Mouse (Mus musculus) kidney, embryonic 15.5 days (tissue): Measurements from ENCODE around the gene Emcn. TPM values are rescaled to one million over a fixed set of nuclear protein-coding genes. Genes with fewer than 3 reads are reported as not detected.

Experiments
- ATAC-seq: fragments of 200-750 bp; cut with Nextera tagmentation; replicated peaks from 2 replicates; pipeline ENCODE4 v1.8.0; 2017; ENCODE audit warnings: moderate TSS enrichment; ENCODE audit not compliant: low FRiP score
- H3K27ac ChIP-seq: fragments of 300-500 bp; sonication (generic); 2 replicates; pipeline ENCODE4 v1.5.1; 2015; ENCODE audit warnings: mild to moderate bottlenecking, inconsistent platforms
- H3K27me3 ChIP-seq: fragments of 300-500 bp; sonication (generic); 2 replicates; pipeline ENCODE4 v1.6.1; 2015; ENCODE audit warnings: inconsistent platforms
- H3K36me3 ChIP-seq: fragments of 300-500 bp; sonication (generic); 2 replicates; pipeline ENCODE4 v1.6.1; 2015; ENCODE audit warnings: inconsistent platforms
- H3K4me1 ChIP-seq: fragments of 300-500 bp; sonication (generic); 2 replicates; pipeline ENCODE4 v1.6.1; 2015; ENCODE audit warnings: inconsistent platforms
- H3K4me2 ChIP-seq: fragments of 300-500 bp; sonication (generic); 2 replicates; pipeline ENCODE4 v1.6.1; 2015; ENCODE audit warnings: moderate library complexity, mild to moderate bottlenecking, inconsistent platforms
- H3K4me3 ChIP-seq: fragments of 300-500 bp; sonication (generic); replicated peaks from 2 replicates; pipeline ENCODE4 v1.5.1; 2015; ENCODE audit warnings: mild to moderate bottlenecking, inconsistent platforms
- H3K9ac ChIP-seq: fragments of 300-500 bp; sonication (generic); 2 replicates; pipeline ENCODE4 v1.6.1; 2015; ENCODE audit warnings: mild to moderate bottlenecking, inconsistent platforms
- H3K9me3 ChIP-seq: fragments of 300-500 bp; sonication (generic); replicated peaks from 2 replicates; pipeline ENCODE4 v1.6.1; 2016; ENCODE audit warnings: inconsistent platforms
- WGBS: fragments of 180-500 bp; shearing (Covaris S2); methylation state at CpG from one replicate; pipeline ENCODE4 v1.1.7; 2015; ENCODE audit warnings: mixed read lengths; 5-methylcytosine and 5-hydroxymethylcytosine counted together
- polyA plus RNA-seq: library from polyadenylated mRNA; unstranded; fragments of >200 nt; fragmentation: Nextera tagmentation; extraction: Ambion mirVana; gene quantifications from 2 replicates; pipeline ENCODE4 v1.2.1, GENCODE M21; 2015

The Emcn gene
- 96.8 and 97.2 TPM in 2 replicates for polyA plus RNA-seq

GRCm38 (mm10) chr3:137340938-137341337, at the start of gene Emcn:
TSS of gene Emcn (plus strand) at chr3:137341067.
- peaks cover 4% of the 10 kb centered on the region; the same call in 1 of the 2 replicates for H3K4me1 ChIP-seq
- H3K4me3 ChIP-seq = peak within 1 kb of the TSS; percentile 38
- H3K9ac ChIP-seq = peak within 1 kb of the TSS; percentile 44; the same call in 1 of the 2 replicates
- H3K4me2 ChIP-seq = peak within 1 kb of the TSS; percentile 30
- H3K27ac ChIP-seq = peak within 1 kb of the TSS; percentile 89
- 46% methylated on average over 8 of the region's 8 CpGs for WGBS
- no peaks in the 10 kb centered on the region for H3K9me3 ChIP-seq
- H3K36me3 ChIP-seq = no peaks in the 10 kb centered on the region
- H3K27me3 ChIP-seq = no peaks in the 10 kb centered on the region
- peak; percentile 62 for ATAC-seq

GRCm38 (mm10) chr3:137293174-137293591, 47.7 kb upstream of the Emcn start:
- Histone ChIP-seq H3K4me3 (no peak overlapping the region), H3K36me3 (no peaks in the 10 kb centered on the region), H3K9me3 (no peaks in the 10 kb centered on the region), H3K27me3 (no peaks in the 10 kb centered on the region), H3K9ac (0 out of 2 replicates have a peak overlapping the region, but pooled peaks have one; percentile 4), H3K27ac (0 out of 2 replicates have a peak overlapping the region, but pooled peaks have one; percentile 19), H3K4me1 (peaks cover 14% of the 10 kb centered on the region), H3K4me2 (no peak overlapping the region)
- WGBS = 18% methylated on average over 6 of the region's 6 CpGs
- peak; percentile 59 for ATAC-seq

- Histone ChIP-seq H3K36me3 (no peaks in the 10 kb centered on the region), H3K9me3 (no peaks in the 10 kb centered on the region), H3K4me2 (no peak overlapping the region), H3K27ac (no peak overlapping the region), H3K4me1 (peaks cover 3% of the 10 kb centered on the region), H3K9ac (no peak overlapping the region), H3K4me3 (no peak overlapping the region), H3K27me3 (no peaks in the 10 kb centered on the region)
- WGBS = 32% methylated on average over 2 of the region's 2 CpGs
- ATAC-seq = peak; percentile 59
Measured at GRCm38 (mm10) chr3:137298230-137298629, 42.6 kb upstream of the Emcn start.

GRCm38 (mm10) chr3:137300210-137300609, 40.7 kb upstream of the Emcn start:
- 84% methylated on average over 3 of the region's 3 CpGs for WGBS

GRCm38 (mm10) chr3:137301195-137301594, 39.7 kb upstream of the Emcn start:
- Histone ChIP-seq H3K4me2 (no peak overlapping the region), H3K9ac (no peak overlapping the region), H3K27ac (no peak overlapping the region), H3K9me3 (no peaks in the 10 kb centered on the region), H3K36me3 (no peaks in the 10 kb centered on the region), H3K4me1 (no peaks in the 10 kb centered on the region), H3K4me3 (no peak overlapping the region), H3K27me3 (no peaks in the 10 kb centered on the region)
- ATAC-seq = no peak

More at GRCm38 (mm10) chr3:137300210-137300609, 40.7 kb upstream of the Emcn start:
- Histone ChIP-seq H3K9me3 (no peaks in the 10 kb centered on the region), H3K4me1 (no peaks in the 10 kb centered on the region), H3K27me3 (no peaks in the 10 kb centered on the region), H3K27ac (no peak overlapping the region), H3K9ac (no peak overlapping the region), H3K4me2 (no peak overlapping the region), H3K4me3 (no peak overlapping the region), H3K36me3 (no peaks in the 10 kb centered on the region)
- no peak for ATAC-seq

- H3K4me2 ChIP-seq = no peak overlapping the region
- no peak for ATAC-seq
- H3K4me1 ChIP-seq = no peaks in the 10 kb centered on the region
Measured at GRCm38 (mm10) chr3:137302804-137303203, 38.1 kb upstream of the Emcn start.

GRCm38 (mm10) chr3:137309959-137310358, 30.9 kb upstream of the Emcn start:
- Histone ChIP-seq H3K36me3 (no peaks in the 10 kb centered on the region), H3K27me3 (no peaks in the 10 kb centered on the region), H3K4me1 (no peaks in the 10 kb centered on the region), H3K9me3 (no peaks in the 10 kb centered on the region), H3K4me2 (no peak overlapping the region), H3K27ac (no peak overlapping the region), H3K9ac (no peak overlapping the region), H3K4me3 (no peak overlapping the region)
- ATAC-seq = no peak

More at GRCm38 (mm10) chr3:137302804-137303203, 38.1 kb upstream of the Emcn start:
- Histone ChIP-seq H3K27ac (no peak overlapping the region), H3K9ac (no peak overlapping the region), H3K27me3 (no peaks in the 10 kb centered on the region), H3K4me3 (no peak overlapping the region), H3K9me3 (no peaks in the 10 kb centered on the region), H3K36me3 (no peaks in the 10 kb centered on the region)
- WGBS = 47% methylated on average over 4 of the region's 4 CpGs

- no peaks in the 10 kb centered on the region for H3K4me1 ChIP-seq
- H3K4me2 ChIP-seq = no peak overlapping the region
- 0 out of 2 replicates have a peak, but pooled peaks have one; percentile 46 for ATAC-seq
- H3K36me3 ChIP-seq = no peaks in the 10 kb centered on the region
- no peaks in the 10 kb centered on the region for H3K27me3 ChIP-seq
- H3K9me3 ChIP-seq = no peaks in the 10 kb centered on the region
- WGBS = 58% methylated on average over 3 of the region's 3 CpGs
- H3K4me3 ChIP-seq = no peak overlapping the region
- H3K27ac ChIP-seq = no peak overlapping the region
- H3K9ac ChIP-seq = no peak overlapping the region
Measured at GRCm38 (mm10) chr3:137312540-137312939, 28.3 kb upstream of the Emcn start.

GRCm38 (mm10) chr3:137313775-137314362, 27.0 kb upstream of the Emcn start:
- no peak for ATAC-seq
- no peak overlapping the region for H3K4me2 ChIP-seq
- no peak overlapping the region for H3K9ac ChIP-seq
- H3K9me3 ChIP-seq = no peaks in the 10 kb centered on the region
- H3K4me3 ChIP-seq = no peak overlapping the region
- no peaks in the 10 kb centered on the region for H3K4me1 ChIP-seq
- no peaks in the 10 kb centered on the region for H3K27me3 ChIP-seq
- no peaks in the 10 kb centered on the region for H3K36me3 ChIP-seq
- 88% methylated on average over 2 of the region's 2 CpGs for WGBS
- H3K27ac ChIP-seq = no peak overlapping the region

GRCm38 (mm10) chr3:137318371-137318770, 22.5 kb upstream of the Emcn start:
- H3K4me1 ChIP-seq = no peaks in the 10 kb centered on the region
- ATAC-seq = no peak
- H3K27ac ChIP-seq = no peak overlapping the region
- H3K4me2 ChIP-seq = no peak overlapping the region
- no peak overlapping the region for H3K9ac ChIP-seq
- no peaks in the 10 kb centered on the region for H3K36me3 ChIP-seq
- no peaks in the 10 kb centered on the region for H3K27me3 ChIP-seq
- 97% methylated on average over 1 of the region's 2 CpGs for WGBS
- no peaks in the 10 kb centered on the region for H3K9me3 ChIP-seq
- H3K4me3 ChIP-seq = no peak overlapping the region

- Histone ChIP-seq H3K9ac (no peak overlapping the region), H3K9me3 (no peaks in the 10 kb centered on the region), H3K27ac (no peak overlapping the region), H3K36me3 (no peaks in the 10 kb centered on the region), H3K27me3 (no peaks in the 10 kb centered on the region), H3K4me2 (no peak overlapping the region), H3K4me3 (no peak overlapping the region), H3K4me1 (no peaks in the 10 kb centered on the region)
- ATAC-seq = no peak
- WGBS = 65% methylated on average over 1 of the region's 1 CpGs
Measured at GRCm38 (mm10) chr3:137319950-137320349, 20.9 kb upstream of the Emcn start.

GRCm38 (mm10) chr3:137322304-137322703, 18.6 kb upstream of the Emcn start:
- WGBS = 40% methylated on average over 12 of the region's 12 CpGs
- Histone ChIP-seq H3K9me3 (no peaks in the 10 kb centered on the region), H3K9ac (no peak overlapping the region), H3K4me3 (no peak overlapping the region), H3K27ac (peak overlapping the region; percentile 28; the same call in 1 of the 2 replicates), H3K4me2 (no peak overlapping the region), H3K4me1 (no peaks in the 10 kb centered on the region), H3K36me3 (no peaks in the 10 kb centered on the region), H3K27me3 (no peaks in the 10 kb centered on the region)
- ATAC-seq = peak; percentile 62; the same call in 1 of the 2 replicates

GRCm38 (mm10) chr3:137329898-137330297, 11.0 kb upstream of the Emcn start:
- no peak overlapping the region for H3K4me2 ChIP-seq
- no peaks in the 10 kb centered on the region for H3K27me3 ChIP-seq
- ATAC-seq = no peak
- no peak overlapping the region for H3K27ac ChIP-seq
- H3K9me3 ChIP-seq = no peaks in the 10 kb centered on the region
- H3K4me3 ChIP-seq = no peak overlapping the region
- no peaks in the 10 kb centered on the region for H3K4me1 ChIP-seq
- no peaks in the 10 kb centered on the region for H3K36me3 ChIP-seq
- no peak overlapping the region for H3K9ac ChIP-seq
- WGBS = 80% methylated on average over 9 of the region's 9 CpGs
